Comparison of ENCODE assay signal across 11 mouse cellular contexts in genomic region chr11:51968896-51969295, GRCm38 (mm10). TPM values are rescaled to one million over a fixed set of nuclear protein-coding genes. Genes with fewer than 3 reads are reported as not detected.
DNase-seq lines count a peak whose midpoint lies in the region; ATAC-seq and TF ChIP-seq lines count a peak whose summit lies in the region.
"Had no signal": no experiment of that assay in that cellular context is flagged by ENCODE, and none has a peak within 500 bp of the region (broad histone marks: within the 10 kb centered on the region; RNA-seq: fewer than 3 reads in every experiment).

No protein-coding gene starts in this region.

- peaks cover 40% of the 10 kb centered on the region for H3K36me3 ChIP-seq in hindbrain, embryonic 14.5 days (replicated peaks; ENCODE audit: control insufficient read depth, insufficient read depth)
- peaks cover 38% of the 10 kb centered on the region for H3K36me3 ChIP-seq in hindbrain, embryonic 12.5 days
- H3K36me3 ChIP-seq in E14TG2a.4 (ENCODE audit: insufficient read depth, low read length), result peaks cover 53% of the 10 kb centered on the region
- peaks cover 46% of the 10 kb centered on the region for H3K36me3 ChIP-seq in limb, embryonic 14.5 days (ENCODE audit: control insufficient read depth, insufficient read depth, low read length)

- ATAC-seq in hindbrain, embryonic 14.5 days (ENCODE audit: low FRiP score), result no peak
- ATAC-seq in hindbrain, embryonic 12.5 days (ENCODE audit: low FRiP score), result no peak
- ATAC-seq in limb, embryonic 14.5 days (ENCODE audit: low FRiP score, low read depth), result no peak

- WGBS in hindbrain, embryonic 14.5 days, result 94% methylated on average over 9 of the region's 9 CpGs
- WGBS in hindbrain, embryonic 12.5 days, result 94% methylated on average over 9 of the region's 9 CpGs
- 94% methylated on average over 9 of the region's 9 CpGs for WGBS in limb, embryonic 14.5 days

- no peak overlapping the region for H3K4me3 ChIP-seq in hindbrain, embryonic 14.5 days (replicated peaks; ENCODE audit: low read length)
- no peak overlapping the region for H3K4me3 ChIP-seq in hindbrain, embryonic 12.5 days
- peak overlapping the region; percentile 90 for H3K4me3 ChIP-seq in E14TG2a.4 (replicated peaks; ENCODE audit: low read length)
- H3K4me3 ChIP-seq in limb, embryonic 14.5 days (replicated peaks; ENCODE audit: low read length), result no peak overlapping the region

- no peak for TF ChIP-seq CTCF in E14TG2a.4 (conservative IDR thresholded peaks at IDR 0.05; ENCODE audit: low read length)

- peaks cover 5% of the 10 kb centered on the region; the same call in 1 of the 2 replicates for H3K4me1 ChIP-seq in hindbrain, embryonic 14.5 days (replicated peaks; ENCODE audit: control insufficient read depth, insufficient read depth, low read length)
- peaks cover 10% of the 10 kb centered on the region for H3K4me1 ChIP-seq in hindbrain, embryonic 12.5 days
- peaks cover 48% of the 10 kb centered on the region for H3K4me1 ChIP-seq in E14TG2a.4 (replicated peaks; ENCODE audit: low read depth, low read length)
- peaks cover 7% of the 10 kb centered on the region for H3K4me1 ChIP-seq in limb, embryonic 14.5 days (ENCODE audit: control insufficient read depth, insufficient read depth, low read length)

- H3K4me2 ChIP-seq in hindbrain, embryonic 14.5 days (replicated peaks), result peak overlapping the region; percentile 85; the same call in 1 of the 2 replicates
- no peak overlapping the region for H3K4me2 ChIP-seq in hindbrain, embryonic 12.5 days (replicated peaks)
- H3K4me2 ChIP-seq in limb, embryonic 14.5 days (replicated peaks; ENCODE audit: low read depth, low read length, severe bottlenecking), result peak overlapping the region; percentile 4; the same call in 1 of the 2 replicates

- DNase-seq in hindbrain, embryonic 14.5 days (ENCODE audit: low spot score), result no peak
- DNase-seq in 416B (ENCODE audit: low read depth), result peak; percentile 92
- no peak for DNase-seq in limb, embryonic 14.5 days (ENCODE audit: low spot score)
- DNase-seq in cerebellum, adult 9-11 months, result no peak
- no peak for DNase-seq in kidney, postnatal 10 days
- no peak for DNase-seq in right cerebral cortex, adult 2 months (ENCODE audit: low spot score in 2 of 2)
- DNase-seq: cerebellum, adult 9-10 months; right cerebral cortex, postnatal 25 days had no signal

- H3K9me3 ChIP-seq in hindbrain, embryonic 14.5 days (ENCODE audit: control insufficient read depth, low read length), result no peaks in the 10 kb centered on the region
- no peaks in the 10 kb centered on the region for H3K9me3 ChIP-seq in hindbrain, embryonic 12.5 days (replicated peaks)
- H3K9me3 ChIP-seq in E14TG2a.4 (ENCODE audit: low read length), result no peaks in the 10 kb centered on the region
- H3K9me3 ChIP-seq in limb, embryonic 14.5 days (ENCODE audit: control insufficient read depth, low read length), result no peaks in the 10 kb centered on the region

- no peak overlapping the region for H3K27ac ChIP-seq in hindbrain, embryonic 14.5 days
- no peak overlapping the region for H3K27ac ChIP-seq in hindbrain, embryonic 12.5 days
- no peak overlapping the region for H3K27ac ChIP-seq in limb, embryonic 14.5 days (replicated peaks; ENCODE audit: low read depth, low read length)
- H3K27ac ChIP-seq: kidney, postnatal 0 days had no signal

- H3K9ac ChIP-seq in hindbrain, embryonic 14.5 days, result no peak overlapping the region
- no peak overlapping the region for H3K9ac ChIP-seq in hindbrain, embryonic 12.5 days
- no peak overlapping the region for H3K9ac ChIP-seq in limb, embryonic 14.5 days (ENCODE audit: low read depth, low read length, severe bottlenecking)

- H3K27me3 ChIP-seq in hindbrain, embryonic 14.5 days (ENCODE audit: control insufficient read depth, insufficient read depth, low read length), result no peaks in the 10 kb centered on the region
- H3K27me3 ChIP-seq in hindbrain, embryonic 12.5 days, result no peaks in the 10 kb centered on the region
- H3K27me3 ChIP-seq in E14TG2a.4 (ENCODE audit: insufficient read depth, low read length), result no peaks in the 10 kb centered on the region
- no peaks in the 10 kb centered on the region for H3K27me3 ChIP-seq in limb, embryonic 14.5 days (ENCODE audit: control insufficient read depth, insufficient read depth, low read length)

- no peak for TF ChIP-seq POLR2A in limb, embryonic 14.5 days (IDR thresholded peaks at IDR 0.05; ENCODE audit: borderline replicate concordance, extremely low read depth, insufficient read depth, insufficient read length)

RNA-seq across cellular contexts. Expression of gene Cdkn2aipnl, which starts 1.4 kb away (rescaled TPM):
- 117 and 129 TPM in 2 replicates for polyA plus RNA-seq in hindbrain, embryonic 14.5 days (2014; fragmentation: Nextera tagmentation; extraction: Ambion mirVana)
- polyA plus RNA-seq in hindbrain, embryonic 12.5 days (2016; fragmentation: Nextera tagmentation; extraction: Ambion mirVana), result 106 and 107 TPM in 2 replicates
- 42.5 and 44.6 TPM in 2 replicates for polyA plus RNA-seq in limb, embryonic 14.5 days (2012; rRNA removed)
- 93.3 and 103 TPM in 2 replicates for polyA plus RNA-seq in limb, embryonic 14.5 days (2014; fragmentation: Nextera tagmentation; extraction: Ambion mirVana)

RNA-seq across cellular contexts. Expression of gene Ube2b, which starts 31.7 kb away (rescaled TPM):
- 150 and 157 TPM in 2 replicates for polyA plus RNA-seq in hindbrain, embryonic 14.5 days (2014; fragmentation: Nextera tagmentation; extraction: Ambion mirVana)
- polyA plus RNA-seq in hindbrain, embryonic 12.5 days (2016; fragmentation: Nextera tagmentation; extraction: Ambion mirVana), result 228 and 245 TPM in 2 replicates
- 194 and 211 TPM in 2 replicates for polyA plus RNA-seq in limb, embryonic 14.5 days (2012; rRNA removed)
- 141 and 151 TPM in 2 replicates for polyA plus RNA-seq in limb, embryonic 14.5 days (2014; fragmentation: Nextera tagmentation; extraction: Ambion mirVana)

RNA-seq across cellular contexts. Expression of gene Cdkl3, which starts 35.1 kb away (rescaled TPM):
- polyA plus RNA-seq in hindbrain, embryonic 14.5 days (2014; fragmentation: Nextera tagmentation; extraction: Ambion mirVana), result 25.9 and 27.0 TPM in 2 replicates
- polyA plus RNA-seq in hindbrain, embryonic 12.5 days (2016; fragmentation: Nextera tagmentation; extraction: Ambion mirVana), result 17.4 and 17.5 TPM in 2 replicates
- polyA plus RNA-seq in limb, embryonic 14.5 days (2012; rRNA removed), result 6.9 and 9.5 TPM in 2 replicates
- polyA plus RNA-seq in limb, embryonic 14.5 days (2014; fragmentation: Nextera tagmentation; extraction: Ambion mirVana), result 11.9 and 12.3 TPM in 2 replicates
